Mouse (Mus musculus) layer of hippocampus, adult 18-20 months (tissue): ENCODE data around the gene Polr2j. TPM values are rescaled to one million over a fixed set of nuclear protein-coding genes. Genes with fewer than 3 reads are reported as not detected.

Experiments
- DNase-seq, 2 experiments: peaks; one replicate each; pipeline ENCODE4 v3.0.0; 2022; ENCODE audit warnings: low spot score in 2 of 2
- long read RNA-seq: library from polyadenylated mRNA; stranded (forward); transcript quantifications from one replicate; pipeline ENCODE4 v2.0.0, GENCODE M21; 2021
- total RNA-seq, 2 experiments: library from RNA; stranded (reverse); gene quantifications; 2 replicates each; pipeline ENCODE4 v1.2.3; 2021

The Polr2j gene
- total RNA-seq, result 10 to 100 TPM; 77.4 to 79.3 TPM
- long read RNA-seq, transcript Polr2j-201 (4 exons, 646 nt), result major isoform, 37 of 39 reads
- long read RNA-seq, partial matches to known transcripts, result 0 of 39 reads
- long read RNA-seq, other reads (novel, unspliced or antisense), result 1 of 39 reads

DNA sequence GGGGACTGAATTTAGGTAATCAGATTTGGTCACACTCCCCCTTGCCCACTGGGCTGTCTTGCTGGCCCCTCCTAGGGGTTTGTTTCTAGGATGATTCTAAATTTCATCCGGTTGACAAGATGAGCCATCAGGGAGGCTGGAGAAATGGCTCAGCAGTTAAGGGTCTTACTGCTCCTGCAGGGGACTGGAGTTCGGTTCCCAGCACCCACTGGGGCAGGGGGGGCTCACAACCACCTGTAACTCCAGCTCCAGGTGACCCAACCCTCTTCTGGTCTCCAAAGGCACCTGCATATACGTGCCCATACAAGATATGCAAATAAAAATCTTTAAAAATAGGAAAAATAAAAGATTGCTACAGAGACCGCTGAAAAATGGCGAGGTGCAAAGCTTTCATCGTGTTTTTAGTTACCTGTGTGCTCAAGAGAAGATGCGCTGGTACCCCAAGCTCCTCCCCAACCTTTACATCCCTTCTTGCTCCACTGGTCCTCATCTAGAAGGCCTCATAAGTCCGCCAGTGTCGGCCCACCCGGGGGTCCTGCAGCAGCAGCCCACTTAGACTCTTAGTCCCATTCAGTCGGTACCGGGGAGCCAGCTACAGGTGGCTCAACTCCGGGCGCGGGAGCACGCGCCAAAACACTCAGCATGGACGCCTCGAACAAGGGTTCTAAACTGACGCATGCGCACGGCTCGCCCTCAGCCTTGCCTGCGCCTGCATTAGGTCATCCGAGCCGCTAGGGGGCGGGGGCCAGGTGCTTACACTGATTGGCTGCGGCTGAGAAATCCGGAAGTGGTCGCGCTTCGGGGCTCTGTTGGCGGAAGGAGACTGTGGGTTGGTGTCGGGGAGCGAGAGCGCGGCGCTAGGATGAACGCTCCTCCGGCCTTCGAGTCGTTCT lies at the start of gene Polr2j:
Gene Polr2j, plus strand, starts transcription at position 741 of the 893 bp plus-strand sequence.
- DNase-seq, result peak; percentile 95 to 99

- no peak for DNase-seq
Measured at GRCm38 (mm10) chr5:136069411-136069810, 47.0 kb upstream of the Polr2j start.

DNA sequence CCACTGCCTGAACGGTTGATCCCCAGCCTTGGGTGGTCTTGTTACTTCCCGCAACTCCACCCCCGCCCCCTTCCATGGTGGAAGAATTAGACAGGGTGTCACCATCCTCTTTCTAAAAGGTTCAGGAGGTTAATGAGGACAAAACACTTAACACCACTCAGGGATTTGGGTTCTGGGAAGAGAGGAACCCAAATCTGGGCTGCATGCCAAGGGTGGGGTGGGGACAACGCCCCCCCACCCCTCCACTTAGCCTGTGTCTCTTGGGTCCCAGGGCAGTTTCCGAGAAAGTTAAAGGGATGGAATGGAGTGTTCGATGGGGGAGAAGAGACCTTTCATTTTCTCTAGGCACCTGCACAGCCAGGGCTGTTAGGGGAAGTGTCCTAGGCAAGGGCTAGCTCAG lies 43.4 kb upstream of the Polr2j start:
- DNase-seq, result no peak

GRCm38 (mm10) chr5:136073526-136073925 lies 42.9 kb upstream of the Polr2j start:
- no peak for DNase-seq

GRCm38 (mm10) chr5:136075076-136075475 lies 41.4 kb upstream of the Polr2j start:
- DNase-seq, result no peak

GRCm38 (mm10) chr5:136076284-136076683 lies 40.1 kb upstream of the Polr2j start:
- DNase-seq, result peak; percentile 17 to 44

DNA sequence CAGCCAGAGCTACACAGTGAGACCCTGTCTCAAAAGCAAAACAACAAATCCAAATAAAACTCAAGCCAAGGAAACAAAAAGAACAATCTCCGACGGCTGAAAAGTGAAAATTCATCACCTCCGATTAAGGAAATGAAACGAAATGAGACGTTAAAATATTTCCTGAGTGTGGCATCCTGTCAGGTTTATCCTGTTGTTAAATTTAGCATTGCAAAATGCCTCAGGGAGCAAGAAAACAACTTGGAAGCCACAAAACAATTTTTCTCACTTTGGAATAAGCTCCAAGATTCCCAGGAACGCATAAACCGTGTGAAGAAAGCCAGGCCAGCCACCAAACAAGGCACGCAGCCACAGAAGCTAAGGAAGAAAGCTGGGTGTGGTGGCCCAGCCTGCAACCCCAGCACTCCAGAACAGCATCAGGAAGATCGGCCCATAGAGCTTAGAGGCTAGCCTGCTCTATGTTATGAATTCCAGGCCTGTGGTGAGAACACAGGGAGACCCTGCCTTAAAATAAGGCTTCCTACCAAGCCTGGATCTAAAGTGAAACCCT lies 39.4 kb upstream of the Polr2j start:
- DNase-seq, result no peak

GRCm38 (mm10) chr5:136078136-136078535 lies 38.3 kb upstream of the Polr2j start:
- DNase-seq, result no peak

GRCm38 (mm10) chr5:136082345-136082744 lies 34.1 kb upstream of the Polr2j start:
- no peak for DNase-seq

- DNase-seq, result peak; percentile 85 to 94
Measured at GRCm38 (mm10) chr5:136083669-136084107, 32.7 kb upstream of the Polr2j start, which contains the start of gene Rasa4. Rasa4 (plus strand) TSS chr5:136083916.

GRCm38 (mm10) chr5:136084144-136084881 lies 32.1 kb upstream of the Polr2j start:
- no peak for DNase-seq

- no peak for DNase-seq
Measured at GRCm38 (mm10) chr5:136084891-136085651, 31.4 kb upstream of the Polr2j start.

DNA sequence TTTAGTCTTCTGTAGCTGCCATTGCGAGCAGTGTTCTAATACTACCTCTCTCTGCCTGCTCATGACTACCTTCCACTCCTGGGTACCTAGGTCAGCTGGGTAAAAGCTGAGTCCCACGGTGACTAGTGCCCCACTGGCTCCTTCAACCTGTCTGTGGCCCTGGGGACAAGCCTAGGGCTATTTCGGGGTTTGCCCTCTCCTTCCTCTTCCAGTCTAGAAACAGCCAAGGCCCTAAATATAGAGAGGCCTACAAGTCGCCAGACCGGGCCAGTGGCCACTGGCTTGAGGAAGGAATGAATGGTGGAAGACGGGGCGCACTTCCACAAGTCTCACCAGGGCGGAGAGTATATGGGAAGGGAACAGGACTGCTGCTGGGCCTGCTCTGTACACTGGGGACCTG lies 30.1 kb upstream of the Polr2j start:
- no peak for DNase-seq

DNA sequence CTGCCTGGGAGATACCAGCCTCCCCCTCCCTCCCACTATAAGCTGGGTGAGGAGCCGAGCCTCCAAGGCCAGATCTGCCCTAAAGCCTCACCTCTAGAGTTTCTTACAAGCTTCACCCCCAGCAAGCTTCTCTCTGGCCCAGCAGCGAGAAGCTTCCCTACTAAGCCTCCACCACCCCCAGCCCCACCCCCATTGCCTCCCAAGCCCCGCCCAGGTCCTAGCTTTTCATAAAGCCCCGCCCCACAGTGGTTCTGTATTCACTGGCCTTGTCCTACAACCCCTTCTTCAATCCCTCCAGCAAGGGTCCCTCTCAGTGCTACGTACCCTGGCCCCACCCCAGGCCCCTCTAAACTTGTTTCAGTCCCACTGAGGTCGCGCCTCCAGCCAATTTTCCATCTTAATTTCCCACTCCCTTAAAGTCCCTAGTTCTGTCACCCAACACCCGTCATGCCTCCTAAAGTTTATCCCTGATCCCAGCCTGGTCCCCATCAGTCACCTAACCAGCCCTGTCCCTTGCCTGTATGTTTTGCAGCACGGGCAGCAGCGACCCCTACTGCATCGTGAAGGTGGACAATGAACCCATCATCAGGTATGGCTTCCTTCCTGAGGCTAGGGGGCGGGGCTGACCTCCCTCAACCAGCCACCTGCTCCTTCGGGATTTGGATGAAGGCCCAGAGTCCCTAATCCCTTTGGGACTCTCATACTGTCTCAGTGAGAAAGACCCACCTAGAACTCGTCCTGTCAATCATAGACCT lies 27.4 kb upstream of the Polr2j start:
- DNase-seq, result no peak

GRCm38 (mm10) chr5:136091927-136092326 lies 24.5 kb upstream of the Polr2j start:
- no peak for DNase-seq

DNA sequence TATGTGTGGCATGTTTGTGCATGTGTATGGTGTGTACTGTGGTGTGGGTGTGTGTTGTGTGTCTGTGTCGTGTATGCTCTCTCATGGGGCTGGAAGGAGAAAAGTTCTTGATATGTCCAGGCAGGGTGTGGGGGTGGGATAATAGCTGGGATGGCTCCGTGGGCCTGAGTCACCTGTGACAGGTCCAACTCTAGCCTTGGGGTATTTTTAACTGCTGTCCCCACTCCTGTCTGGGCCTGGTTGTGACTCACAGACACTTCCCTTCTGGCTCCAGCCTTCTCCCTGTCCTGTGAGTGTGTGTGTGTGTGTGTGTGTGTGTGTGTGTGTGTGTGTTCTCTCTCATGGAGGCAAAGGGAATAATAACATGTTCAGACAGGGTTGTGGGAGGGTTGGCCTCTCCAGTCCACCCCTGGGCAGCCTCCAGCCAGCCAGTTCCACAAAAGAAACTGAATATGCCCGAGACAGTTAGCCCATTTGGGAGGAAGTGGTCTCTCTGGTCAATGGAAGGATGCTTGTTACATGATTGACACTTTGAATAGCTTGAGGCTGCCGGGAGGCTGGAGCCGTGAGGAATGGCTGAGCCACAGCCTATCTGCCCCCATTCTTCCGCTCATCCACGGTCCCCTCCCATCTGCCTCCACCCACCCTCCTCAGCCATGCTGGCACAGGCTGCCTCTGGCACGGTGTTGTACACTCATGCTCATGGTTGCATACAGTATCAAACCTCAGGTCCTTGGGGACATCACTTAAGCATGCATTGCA lies 22.0 kb upstream of the Polr2j start:
- DNase-seq, result peak; percentile 28 to 47

DNA sequence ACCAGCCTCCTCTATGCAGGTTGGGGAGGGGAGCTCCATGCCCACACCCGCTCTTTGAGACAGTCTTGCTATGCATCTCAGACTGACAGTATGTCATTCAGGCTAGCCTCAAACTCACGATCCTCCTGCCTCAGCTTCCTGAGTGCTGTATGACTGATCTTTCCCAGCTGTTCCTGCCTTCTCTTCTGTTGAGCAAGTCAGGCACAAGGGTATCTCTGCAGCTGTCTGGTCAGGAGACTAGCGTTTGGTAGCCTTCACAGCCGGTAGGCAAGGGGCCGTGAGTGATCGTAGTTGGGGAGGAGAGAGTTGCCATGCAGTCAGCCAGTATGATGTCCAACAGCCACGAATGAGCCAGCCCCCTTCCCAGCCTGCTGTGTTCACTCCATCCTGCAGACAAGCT lies 21.3 kb upstream of the Polr2j start:
- no peak for DNase-seq

DNA sequence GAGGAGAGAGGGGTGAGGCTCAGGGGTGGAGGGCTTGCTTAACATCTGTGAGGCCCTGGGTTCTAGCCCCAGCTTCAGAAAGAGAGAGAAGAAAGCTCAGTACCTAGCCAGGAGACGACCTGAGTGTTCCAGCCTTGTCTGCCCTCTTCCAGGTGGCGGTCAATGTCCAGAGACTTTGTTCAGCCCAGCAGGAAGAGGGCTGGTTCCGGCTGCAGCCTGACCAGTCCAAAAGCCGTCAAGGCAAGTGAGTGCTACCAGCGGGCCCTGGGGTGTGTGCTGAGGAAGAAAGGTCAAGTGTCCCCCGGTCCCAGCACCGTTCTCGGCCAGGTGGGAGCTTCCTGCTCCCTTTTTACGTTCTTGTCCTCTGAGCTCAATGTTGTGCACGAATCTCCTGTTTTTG lies 17.9 kb upstream of the Polr2j start:
- no peak for DNase-seq

DNA sequence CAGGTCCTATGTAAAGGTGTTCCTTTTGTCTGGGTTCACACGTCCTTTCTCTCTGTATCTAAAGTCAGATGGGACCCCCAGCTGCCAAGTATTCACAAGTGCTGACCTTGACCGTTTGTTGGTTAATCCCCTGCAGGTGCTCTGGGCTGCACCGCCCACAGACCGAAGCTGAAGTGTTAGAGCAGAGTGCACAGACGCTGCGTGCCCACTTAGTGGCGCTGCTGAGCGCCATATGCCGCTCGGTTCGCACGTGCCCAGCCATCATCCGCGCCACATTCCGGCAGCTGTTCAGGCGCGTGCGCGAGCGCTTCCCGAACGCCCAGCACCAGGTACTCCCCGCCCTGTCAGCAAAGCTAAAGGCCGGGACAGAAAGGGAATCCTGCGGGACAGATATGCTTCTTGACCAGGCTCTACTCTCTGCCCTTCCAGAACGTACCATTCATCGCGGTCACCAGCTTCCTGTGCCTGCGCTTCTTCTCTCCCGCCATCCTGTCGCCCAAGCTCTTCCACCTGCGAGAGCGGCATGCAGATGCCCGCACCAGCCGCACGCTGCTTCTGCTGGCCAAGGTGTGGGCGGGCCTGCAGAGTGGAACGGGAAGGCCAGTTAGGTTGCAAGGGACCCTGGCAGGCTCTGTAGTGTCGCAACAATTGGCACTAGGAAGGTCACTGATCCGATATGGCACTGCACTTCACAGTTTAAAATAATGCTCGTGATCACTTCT lies 14.2 kb upstream of the Polr2j start:
- peak; percentile 53 to 77 for DNase-seq
